Mouse (Mus musculus) urinary bladder, postnatal 4 days (tissue): ENCODE data around the gene Eef2.
A peak's percentile ranks its signal among the peaks of the same experiment; 100 is the strongest.
"Not testable (repeated sequence)": the region's sequence is repeated elsewhere in the genome, so short reads cannot be mapped to it uniquely, and the experiment has no call there.

Experiments
- DNase-seq, 2 experiments: peaks; one replicate each; pipeline ENCODE4 v3.0.0; 2021 to 2022; ENCODE audit warnings: low spot score in 2 of 2

The Eef2 gene

GRCm38 (mm10) chr10:81200605-81201287, 24.3 kb downstream of the Eef2 start:
- no peak for DNase-seq

- no peak for DNase-seq
Measured at GRCm38 (mm10) chr10:81201807-81202758, 25.7 kb downstream of the Eef2 start, which contains the start of gene Nmrk2. Gene Nmrk2, minus strand, starts transcription at chr10:81202051.

GRCm38 (mm10) chr10:81202978-81203720, 26.7 kb downstream of the Eef2 start:
- DNase-seq: no peak

DNA sequence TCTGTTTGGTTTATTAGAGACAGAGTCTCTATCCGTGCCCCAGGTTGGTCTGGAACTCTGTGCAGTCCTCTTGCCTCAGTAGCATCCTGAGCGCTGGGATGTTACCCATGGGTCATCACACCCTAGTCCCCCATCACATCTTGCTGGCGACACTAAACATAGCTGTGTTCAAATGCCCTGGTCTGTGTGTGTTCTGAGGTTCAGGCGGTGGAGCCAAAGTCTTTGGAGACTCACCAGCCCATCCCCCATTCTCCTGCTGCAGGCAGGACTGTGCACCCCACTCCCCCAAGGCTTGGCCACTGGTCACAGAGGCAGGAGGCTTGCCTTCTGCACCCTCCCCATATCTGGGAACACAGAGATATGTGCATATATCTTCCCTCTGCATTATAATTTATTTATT, 27.7 kb downstream of the Eef2 start:
- DNase-seq: no peak

GRCm38 (mm10) chr10:81210154-81210553, 33.7 kb downstream of the Eef2 start:
- DNase-seq: no peak

GRCm38 (mm10) chr10:81216260-81216659, 39.8 kb downstream of the Eef2 start:
- DNase-seq: no peak

- DNase-seq: no peak
Measured at GRCm38 (mm10) chr10:81216810-81217209, 40.4 kb downstream of the Eef2 start.

DNA sequence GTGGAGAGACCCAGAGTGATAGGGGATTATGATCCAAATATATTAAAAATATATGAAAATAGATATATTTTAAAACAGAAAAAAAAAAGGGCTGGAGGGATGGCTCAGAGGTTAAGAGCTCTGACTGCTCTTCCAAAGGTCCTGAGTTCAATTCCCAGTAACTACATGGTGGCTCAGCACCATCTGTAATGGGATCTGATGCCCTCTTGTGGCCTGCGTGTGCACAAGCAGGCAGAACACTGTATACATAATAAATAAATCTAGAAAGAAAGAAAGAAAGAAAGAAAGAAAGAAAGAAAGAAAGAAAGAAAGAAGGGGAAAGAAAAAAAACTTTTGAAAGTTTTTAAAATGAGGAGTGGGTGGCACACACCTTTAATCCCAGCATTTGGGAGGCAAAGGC, 40.8 kb downstream of the Eef2 start:
- DNase-seq: not testable (repeated sequence)

- peak in 1 of 2 experiments; percentile 81 for DNase-seq
Measured at GRCm38 (mm10) chr10:81217964-81218363, 41.5 kb downstream of the Eef2 start.

DNA sequence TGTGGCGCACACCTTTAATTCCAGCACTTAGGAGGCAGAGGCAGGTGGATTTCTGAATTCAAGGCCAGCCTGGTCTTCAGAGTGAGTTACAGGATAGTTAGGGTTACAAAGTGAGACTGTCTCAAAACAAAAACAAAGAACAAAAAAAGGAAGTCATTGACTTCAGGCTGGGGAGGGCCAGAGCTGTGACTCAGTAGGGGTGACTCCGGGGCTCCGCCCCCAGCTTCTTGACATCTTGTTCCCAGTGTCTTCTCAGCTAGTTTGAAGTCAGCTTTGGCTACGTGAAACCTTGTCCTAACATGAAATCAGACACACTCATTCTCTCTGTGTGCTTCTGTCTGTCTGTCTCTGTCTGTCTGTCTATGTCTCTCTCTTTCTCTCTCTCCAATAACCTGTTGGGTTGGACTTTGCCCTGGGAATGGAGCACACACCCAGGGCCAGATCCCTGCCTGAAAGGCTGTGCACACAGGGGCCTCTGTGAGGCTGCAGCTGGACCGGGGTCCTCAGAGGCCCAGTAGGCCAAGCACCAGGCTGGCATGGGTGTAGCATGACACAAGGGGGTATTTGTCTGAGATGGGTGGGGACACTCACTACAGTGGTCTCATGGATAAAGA, 45.1 kb downstream of the Eef2 start:
- DNase-seq: no peak

DNA sequence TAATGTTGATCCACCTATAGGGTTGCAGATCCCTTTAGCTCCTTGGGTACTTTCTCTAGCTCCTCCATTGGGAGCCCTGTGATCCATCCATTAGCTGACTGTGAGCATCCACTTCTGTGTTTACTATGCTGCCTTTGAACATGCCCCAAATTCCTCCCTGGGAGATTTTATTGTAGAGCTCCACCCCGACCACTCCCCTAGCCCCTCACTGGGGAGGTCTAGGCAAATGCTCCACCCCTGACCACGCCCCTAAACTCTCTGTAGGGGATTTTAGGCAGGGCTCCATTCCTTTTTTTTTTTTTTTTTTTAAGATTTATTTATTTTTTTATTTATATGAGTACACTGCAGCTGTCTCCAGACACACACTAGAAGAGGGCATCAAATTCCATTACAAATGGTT, 47.3 kb downstream of the Eef2 start:
- DNase-seq: not testable (repeated sequence)

GRCm38 (mm10) chr10:81229735-81230437, 53.5 kb downstream of the Eef2 start:
- no peak for DNase-seq

DNA sequence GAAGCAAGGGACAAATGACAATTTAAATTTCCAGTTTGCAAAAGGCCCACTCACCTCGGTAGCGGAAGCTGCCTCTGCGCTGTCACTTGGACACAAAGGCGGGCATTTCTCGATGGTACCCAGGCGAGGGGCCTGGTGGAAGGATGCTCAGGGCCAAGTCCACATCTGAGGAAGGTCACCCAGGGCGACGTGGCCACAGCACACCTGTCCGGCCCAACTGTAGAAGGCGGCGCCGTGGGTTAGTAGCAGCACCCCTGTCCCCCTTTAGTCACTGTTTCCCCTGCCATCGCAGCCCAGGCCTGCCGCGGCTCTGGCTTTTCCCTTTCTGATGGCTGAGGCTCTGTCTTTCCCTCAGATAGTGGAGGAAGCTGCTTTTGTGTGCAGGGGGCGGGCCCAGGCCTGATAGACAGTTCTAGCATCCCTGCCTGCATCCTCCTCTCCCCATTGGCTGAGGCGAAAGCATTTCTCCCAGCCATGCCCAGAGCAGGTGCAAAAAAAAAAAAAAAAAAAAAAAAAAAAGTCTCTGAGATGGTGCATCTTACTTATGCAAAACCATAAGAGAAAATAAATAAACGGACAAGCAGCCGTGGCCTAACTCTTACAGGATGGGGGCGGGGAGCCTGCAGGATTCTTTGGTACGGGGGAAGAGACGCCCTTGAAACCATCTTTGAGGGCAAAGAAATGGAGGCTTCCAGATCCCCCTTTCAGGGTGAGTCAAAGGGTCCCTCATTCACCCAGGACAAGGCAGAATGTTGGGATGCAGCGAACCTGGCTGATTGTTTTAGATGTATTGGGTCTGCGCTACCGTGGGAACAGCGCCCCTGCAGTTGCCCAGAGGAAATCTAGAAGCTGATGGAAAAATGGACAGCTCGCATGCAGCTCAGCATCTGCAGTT, 54.3 kb downstream of the Eef2 start, which contains the start of gene Atcay:
Gene Atcay (minus strand): TSS at position 396 of the 895 bp plus-strand sequence.
- DNase-seq: no peak

DNA sequence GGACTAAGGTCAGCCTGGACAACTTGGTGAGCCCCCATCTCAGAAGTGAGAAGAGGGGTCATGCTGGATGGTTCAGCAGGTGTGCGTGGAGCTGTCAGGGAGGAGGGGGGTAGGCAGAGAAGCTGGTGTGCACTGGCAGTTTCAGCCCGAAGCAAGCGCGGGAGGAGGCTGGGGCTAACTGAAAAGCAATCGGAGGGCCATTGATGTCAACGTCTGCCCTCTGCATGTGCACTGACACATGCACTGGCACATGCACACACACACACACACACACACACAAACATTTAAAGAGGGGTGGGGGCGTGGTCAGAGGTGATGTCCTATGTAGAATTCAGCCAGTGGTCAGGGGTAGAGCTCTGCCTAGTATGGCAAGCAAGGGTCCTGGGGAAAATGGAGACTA, 55.0 kb downstream of the Eef2 start:
- DNase-seq: no peak
